ENCODE assay signal across 10 mouse cellular contexts in genomic region chr9:95472926-95473325, GRCm38 (mm10). TPM values are rescaled to one million over a fixed set of nuclear protein-coding genes. Genes with fewer than 3 reads are reported as not detected.
DNase-seq lines count a peak whose midpoint lies in the region; ATAC-seq and TF ChIP-seq lines count a peak whose summit lies in the region.
"Had no signal": no experiment of that assay in that cellular context is flagged by ENCODE, and none has a peak within 500 bp of the region (broad histone marks: within the 10 kb centered on the region; RNA-seq: fewer than 3 reads in every experiment).

No protein-coding gene starts in this region.

- no peak overlapping the region for H3K27ac ChIP-seq in liver, embryonic 14.5 days
- H3K27ac ChIP-seq in liver, embryonic 11.5 days (ENCODE audit: low read depth, low read length) = no peak overlapping the region
- H3K27ac ChIP-seq: heart, embryonic 13.5 days had no signal

- no peak for TF ChIP-seq EP300 in liver, embryonic 14.5 days (IDR thresholded peaks at IDR 0.05; ENCODE audit: low read depth)

- DNase-seq in cerebellum, adult 8-10 months = peak; percentile 13
- no peak for DNase-seq in cerebellum, postnatal 25 days
- DNase-seq in liver, embryonic 14.5 days (ENCODE audit: low read depth in 3 of 3, low spot score in 3 of 3) = peak in 2 of 3 experiments; percentile 7 to 13
- DNase-seq in liver, embryonic 11.5 days (ENCODE audit: low spot score) = no peak
- peak; percentile 51 for DNase-seq in brain, embryonic 18.5 days (ENCODE audit: low read depth, low spot score)
- DNase-seq in heart, adult 11 months = no peak
- DNase-seq in right cerebral cortex, postnatal 25 days = no peak
- DNase-seq: B cell, adult 2 months had no signal

- no peak overlapping the region for H3K4me3 ChIP-seq in liver, embryonic 14.5 days (ENCODE audit: insufficient read depth in 1 of 2, low read depth in 2 of 2, low read length in 2 of 2)
- no peak overlapping the region for H3K4me3 ChIP-seq in liver, embryonic 11.5 days (ENCODE audit: low read depth, low read length)
- H3K4me3 ChIP-seq: heart, embryonic 13.5 days had no signal

- H3K9ac ChIP-seq in liver, embryonic 14.5 days (replicated peaks) = no peak overlapping the region
- H3K9ac ChIP-seq in liver, embryonic 11.5 days (ENCODE audit: low read depth, low read length) = no peak overlapping the region
- H3K9ac ChIP-seq: heart, embryonic 13.5 days had no signal

- no peak overlapping the region for H3K4me2 ChIP-seq in liver, embryonic 14.5 days (ENCODE audit: low read depth)
- no peak overlapping the region for H3K4me2 ChIP-seq in liver, embryonic 11.5 days
- H3K4me2 ChIP-seq: heart, embryonic 13.5 days had no signal

- no peaks in the 10 kb centered on the region for H3K4me1 ChIP-seq in liver, embryonic 14.5 days (replicated peaks; ENCODE audit: control insufficient read depth in 2 of 2, insufficient read depth in 2 of 2, low read length in 1 of 2)
- no peaks in the 10 kb centered on the region for H3K4me1 ChIP-seq in liver, embryonic 11.5 days (replicated peaks; ENCODE audit: control insufficient read depth, insufficient read depth, low read length)
- H3K4me1 ChIP-seq: heart, embryonic 13.5 days had no signal

- 92% methylated on average over 1 of the region's 1 CpGs for WGBS in liver, embryonic 14.5 days (ENCODE audit: insufficient replicate concordance)
- WGBS in liver, embryonic 11.5 days = 100% methylated on average over 1 of the region's 1 CpGs

- H3K9me3 ChIP-seq in liver, embryonic 14.5 days (ENCODE audit: control insufficient read depth, low read length) = no peaks in the 10 kb centered on the region
- no peaks in the 10 kb centered on the region for H3K9me3 ChIP-seq in liver, embryonic 11.5 days (ENCODE audit: control insufficient read depth, low read length)
- H3K9me3 ChIP-seq: heart, embryonic 13.5 days had no signal

- ATAC-seq in liver, embryonic 14.5 days (ENCODE audit: insufficient read depth) = no peak
- no peak for ATAC-seq in liver, embryonic 11.5 days (replicated peaks; ENCODE audit: low FRiP score)
- ATAC-seq in megakaryocyte, adult 5-6 weeks (ENCODE audit: poor library complexity, severe bottlenecking) = 0 out of 2 replicates have a peak, but pooled peaks have one; percentile 40

- no peaks in the 10 kb centered on the region for H3K27me3 ChIP-seq in liver, embryonic 14.5 days (ENCODE audit: control insufficient read depth, insufficient read depth, low read length)
- no peaks in the 10 kb centered on the region for H3K27me3 ChIP-seq in liver, embryonic 11.5 days (replicated peaks; ENCODE audit: control insufficient read depth, insufficient read depth, low read length)
- H3K27me3 ChIP-seq: heart, embryonic 13.5 days had no signal

- peaks cover 62% of the 10 kb centered on the region for H3K36me3 ChIP-seq in liver, embryonic 14.5 days (replicated peaks; ENCODE audit: control insufficient read depth, insufficient read depth, low read depth)
- peaks cover 38% of the 10 kb centered on the region for H3K36me3 ChIP-seq in liver, embryonic 11.5 days (ENCODE audit: control insufficient read depth, insufficient read depth, low read length)

- peak; percentile 46; the same call in 1 of the 2 replicates for TF ChIP-seq CTCF in liver, embryonic 14.5 days (IDR thresholded peaks at IDR 0.05; ENCODE audit: low read depth)

RNA-seq across cellular contexts. Expression of gene U2surp, which starts 38.9 kb away (rescaled TPM):
- polyA plus RNA-seq in liver, embryonic 14.5 days (2012; rRNA removed) = 5.5 and 12.4 TPM in 2 replicates
- polyA plus RNA-seq in liver, embryonic 14.5 days (2014; fragmentation: Nextera tagmentation; extraction: Ambion mirVana) = 57.4 and 67.2 TPM in 2 replicates
- polyA plus RNA-seq in liver, embryonic 11.5 days (2014; fragmentation: Nextera tagmentation; extraction: Ambion mirVana) = 124 and 131 TPM in 2 replicates
- total RNA-seq in megakaryocyte, adult 5-6 weeks (2015) = 59.0 and 60.7 TPM in 2 replicates
- total RNA-seq in megakaryocyte, adult 5-6 weeks (2017) = 119 and 130 TPM in 2 replicates

Comparison
In these comparisons a context has a peak if more than half of its experiments do, and no peak if none do; other contexts are left out.
1. DNase-seq: peak in cerebellum, adult 8-10 months (single experiment), liver, embryonic 14.5 days (2 of 3) and brain, embryonic 18.5 days (single experiment); none in cerebellum, postnatal 25 days (0 of 2), liver, embryonic 11.5 days (single experiment), heart, adult 11 months (single experiment) and right cerebral cortex, postnatal 25 days (single experiment).